Mouse (Mus musculus) intestine, postnatal 0 days (tissue): ENCODE results near the gene Abcf2. TPM values are rescaled to one million over a fixed set of nuclear protein-coding genes. Genes with fewer than 3 reads are reported as not detected.

Source experiments
- ATAC-seq: fragments of 200-750 bp; cut with Nextera tagmentation; 2 replicates; pipeline ENCODE4 v1.8.0; 2017; ENCODE audit warnings: mild to moderate bottlenecking, moderate TSS enrichment, moderate library complexity
- H3K27ac ChIP-seq: fragments of 300-500 bp; sonication (generic); 2 replicates; pipeline ENCODE4 v1.5.1; 2014; ENCODE audit warnings: mild to moderate bottlenecking, low read depth, low read length, moderate library complexity
- H3K27me3 ChIP-seq: fragments of 300-500 bp; sonication (generic); replicated peaks from 2 replicates; pipeline ENCODE4 v1.6.1; 2014; ENCODE audit warnings: low read length, mixed read lengths; ENCODE audit not compliant: control insufficient read depth, insufficient read depth
- H3K36me3 ChIP-seq: fragments of 300-500 bp; sonication (generic); 2 replicates; pipeline ENCODE4 v1.6.1; 2014; ENCODE audit warnings: mild to moderate bottlenecking, moderate library complexity; ENCODE audit not compliant: control insufficient read depth, insufficient read depth
- H3K4me1 ChIP-seq: fragments of 300-500 bp; sonication (generic); replicated peaks from 2 replicates; pipeline ENCODE4 v1.6.1; 2014; ENCODE audit warnings: antibody characterized with exemption, low read length, mixed read lengths; ENCODE audit not compliant: control insufficient read depth, insufficient read depth
- H3K4me2 ChIP-seq: fragments of 300-500 bp; sonication (generic); replicated peaks from 2 replicates; pipeline ENCODE4 v1.6.1; 2014; ENCODE audit warnings: low read depth, mild to moderate bottlenecking, moderate library complexity
- H3K4me3 ChIP-seq: fragments of 300-500 bp; sonication (generic); 2 replicates; pipeline ENCODE4 v1.5.1; 2014; ENCODE audit warnings: low read depth, low read length
- H3K9ac ChIP-seq: fragments of 300-500 bp; sonication (generic); 2 replicates; pipeline ENCODE4 v1.6.1; 2014; ENCODE audit warnings: mild to moderate bottlenecking, low read depth, low read length
- H3K9me3 ChIP-seq: fragments of 300-500 bp; sonication (generic); 2 replicates; pipeline ENCODE4 v1.6.1; 2016; ENCODE audit warnings: mixed run types; ENCODE audit not compliant: control insufficient read depth
- CTCF ChIP-seq: sonication (generic); IDR thresholded peaks from 2 replicates; pipeline ENCODE4 v1.5.1; 2016; ENCODE audit warnings: low read depth, mild to moderate bottlenecking, control low read depth, antibody characterized with exemption, moderate library complexity
- WGBS: fragments of 180-500 bp; shearing (Covaris S2); extraction: QIAGEN DNeasy Blood & Tissue Kit; methylation state at CpG from one replicate; pipeline ENCODE4 v1.1.7; 2014; 5-methylcytosine and 5-hydroxymethylcytosine counted together
- polyA plus RNA-seq: library from polyadenylated mRNA; unstranded; fragments of >200 nt; fragmentation: Nextera tagmentation; extraction: Ambion mirVana; gene quantifications from 2 replicates; pipeline ENCODE4 v1.2.1, GENCODE M21; 2015

Gene Abcf2
- polyA plus RNA-seq, 1 experiment from 2014 or later, result 40.5 TPM

- no peak for ATAC-seq
- H3K4me2 ChIP-seq, result no peak overlapping the region
- WGBS, result 17% methylated on average over 5 of the region's 5 CpGs
Observed at GRCm38 (mm10) chr5:24609388-24609787, 32.1 kb upstream of the Abcf2 start.

DNA sequence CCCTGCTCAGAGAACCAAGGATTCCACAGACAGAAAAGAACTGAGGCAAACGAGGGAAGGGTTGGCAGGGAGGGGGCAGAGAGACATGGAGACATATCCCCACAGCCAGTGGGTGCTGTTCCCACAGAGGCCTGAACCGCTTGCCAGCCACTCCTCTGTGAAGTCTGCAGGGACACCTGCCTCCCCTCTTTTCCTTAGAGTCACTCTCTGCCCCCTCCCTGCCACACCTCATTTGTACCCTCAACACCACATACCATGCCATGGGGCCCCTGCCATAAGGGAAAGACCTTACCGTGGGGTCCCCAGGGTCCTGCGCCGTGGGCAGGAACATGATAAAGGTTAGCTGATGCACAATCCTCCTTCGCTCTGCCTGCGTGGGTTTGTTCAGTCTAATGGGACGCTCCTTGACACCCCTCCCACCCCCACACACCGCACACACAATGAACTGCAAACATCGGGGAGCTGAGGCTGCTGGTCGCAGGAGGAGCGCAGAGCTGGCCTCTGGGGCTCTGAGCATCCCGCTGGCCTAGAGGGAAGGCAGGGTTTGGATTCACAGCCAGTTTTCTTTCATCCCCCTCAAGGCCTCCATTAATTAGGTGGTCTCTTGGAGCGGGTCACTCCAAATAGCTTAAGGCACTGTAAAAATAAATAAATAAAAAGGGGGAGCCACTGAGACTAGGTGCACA, 28.9 kb upstream of the Abcf2 start:
- Histone ChIP-seq H3K9me3 (no peaks in the 10 kb centered on the region), H3K4me3 (no peak overlapping the region), H3K9ac (no peak overlapping the region), H3K4me1 (0 out of 2 replicates have a peak, but pooled peaks cover 3% of the 10 kb centered on the region), H3K4me2 (no peak overlapping the region), H3K36me3 (no peaks in the 10 kb centered on the region), H3K27me3 (peaks cover 4% of the 10 kb centered on the region), H3K27ac (no peak overlapping the region)
- ATAC-seq, result no peak
- peak; percentile 15; the same call in 1 of the 2 replicates for TF ChIP-seq CTCF
- 48% methylated on average over 14 of the region's 14 CpGs for WGBS

More at GRCm38 (mm10) chr5:24609388-24609787, 32.1 kb upstream of the Abcf2 start:
- Histone ChIP-seq H3K4me3 (no peak overlapping the region), H3K27me3 (no peaks in the 10 kb centered on the region), H3K27ac (no peak overlapping the region), H3K36me3 (no peaks in the 10 kb centered on the region), H3K9ac (no peak overlapping the region), H3K4me1 (no peaks in the 10 kb centered on the region), H3K9me3 (no peaks in the 10 kb centered on the region)
- TF ChIP-seq CTCF, result no peak

DNA sequence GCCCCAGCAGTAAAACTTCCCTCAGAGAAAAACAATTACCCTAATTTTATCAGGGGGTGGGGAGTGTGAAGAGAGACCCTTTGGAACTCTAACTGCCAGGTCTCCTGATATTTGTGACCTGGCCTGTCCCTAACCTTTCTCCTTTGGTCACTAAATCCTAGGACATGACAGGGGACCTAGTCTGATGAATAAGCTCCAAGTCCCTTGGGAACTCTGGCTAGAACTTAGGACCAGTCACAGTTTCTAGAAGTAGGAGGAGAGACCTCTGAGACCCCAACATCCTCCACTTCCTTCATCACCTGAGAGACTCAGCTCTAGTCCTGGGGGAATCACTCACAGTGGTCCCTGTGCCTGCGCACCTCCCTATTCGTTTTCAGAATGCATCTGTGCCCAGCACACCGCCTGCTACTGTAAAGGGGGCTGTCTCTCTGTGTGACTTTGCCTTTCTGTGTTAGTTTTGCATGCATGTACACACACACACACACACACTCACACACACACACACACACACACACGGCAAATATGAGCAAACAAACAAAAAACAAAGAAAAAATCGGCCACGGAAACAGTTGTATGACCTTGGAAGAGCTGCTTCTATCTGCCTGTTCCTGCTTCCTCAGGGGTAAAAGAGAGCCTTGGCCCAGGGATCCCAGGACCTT, 28.2 kb upstream of the Abcf2 start:
- Histone ChIP-seq H3K9ac (peak overlapping the region; percentile 52; the same call in 1 of the 2 replicates), H3K4me1 (0 out of 2 replicates have a peak, but pooled peaks cover 3% of the 10 kb centered on the region), H3K4me2 (peak overlapping the region; percentile 80), H3K27ac (peak overlapping the region; percentile 31; the same call in 1 of the 2 replicates), H3K36me3 (no peaks in the 10 kb centered on the region), H3K9me3 (no peaks in the 10 kb centered on the region), H3K4me3 (peak overlapping the region; percentile 58), H3K27me3 (peaks cover 11% of the 10 kb centered on the region)
- WGBS, result 30% methylated on average over 6 of the region's 6 CpGs
- no peak for TF ChIP-seq CTCF
- ATAC-seq, result no peak

DNA sequence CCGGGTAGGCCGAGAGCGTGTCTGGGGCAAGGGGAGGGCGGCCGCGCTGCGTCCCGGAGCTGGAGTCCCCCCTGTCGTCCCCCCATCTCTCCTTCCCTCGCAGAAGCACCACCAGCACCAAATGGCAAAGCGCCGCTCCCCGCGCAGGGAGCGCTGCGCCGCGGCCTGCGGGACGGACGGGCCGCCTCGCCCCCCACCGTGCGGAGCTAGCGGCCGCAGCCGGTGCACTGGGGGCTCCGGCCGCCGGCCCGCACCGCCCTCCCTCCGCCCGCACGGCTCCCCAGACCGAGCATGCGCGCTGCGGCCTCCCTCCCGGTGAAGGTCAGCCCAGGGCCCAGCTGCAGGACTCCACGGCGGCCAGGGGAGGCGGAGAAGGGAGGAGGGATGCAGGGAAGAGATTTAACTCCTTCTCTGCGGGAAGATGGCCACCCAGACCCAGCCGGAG, 27.4 kb upstream of the Abcf2 start:
- Histone ChIP-seq H3K27me3 (peaks cover 12% of the 10 kb centered on the region), H3K4me3 (peak overlapping the region; percentile 58), H3K4me1 (0 out of 2 replicates have a peak, but pooled peaks cover 3% of the 10 kb centered on the region), H3K9me3 (no peaks in the 10 kb centered on the region), H3K36me3 (no peaks in the 10 kb centered on the region), H3K27ac (peak overlapping the region; percentile 31), H3K4me2 (peak overlapping the region; percentile 80), H3K9ac (peak overlapping the region; percentile 52)
- under 1% methylated on average over 46 of the region's 46 CpGs for WGBS
- TF ChIP-seq CTCF, result peak; percentile 57
- ATAC-seq, result peak; percentile 58

- 0 out of 2 replicates have a peak, but pooled peaks cover 3% of the 10 kb centered on the region for H3K4me1 ChIP-seq
Observed at GRCm38 (mm10) chr5:24604080-24604655, 26.9 kb upstream of the Abcf2 start.

DNA sequence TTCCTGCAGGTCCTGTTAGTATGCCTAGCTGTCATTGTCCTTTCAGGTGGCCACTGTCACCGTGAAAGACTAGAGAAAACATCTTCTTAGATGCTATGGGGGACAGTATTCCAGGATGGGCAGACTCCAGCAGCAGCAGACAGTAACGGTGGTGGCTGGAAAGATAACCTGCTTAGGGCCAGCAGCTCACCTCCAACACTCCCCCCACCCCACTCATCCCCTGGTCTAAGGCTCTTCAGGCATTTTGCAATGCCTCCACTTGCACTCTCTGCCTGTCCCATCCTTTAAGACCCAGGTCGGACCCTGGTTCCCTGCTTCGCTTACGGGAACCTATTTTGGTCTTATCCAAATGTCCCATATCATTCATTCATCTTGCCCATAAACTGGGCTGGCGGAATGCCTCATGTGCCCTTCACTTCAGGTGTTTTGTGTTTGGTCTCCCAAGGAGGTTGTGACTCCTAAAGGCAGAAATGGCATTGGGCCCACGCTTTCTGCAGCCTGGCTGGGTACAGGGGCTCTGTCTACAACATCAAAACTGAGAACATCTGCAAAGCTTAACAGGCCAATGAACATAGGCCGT, 26.3 kb upstream of the Abcf2 start:
- Histone ChIP-seq H3K4me3 (peak overlapping the region; percentile 62; the same call in 1 of the 2 replicates), H3K9ac (no peak overlapping the region)

More at GRCm38 (mm10) chr5:24604080-24604655, 26.9 kb upstream of the Abcf2 start:
- Histone ChIP-seq H3K9ac (no peak overlapping the region; the same call in 1 of the 2 replicates), H3K27ac (no peak overlapping the region), H3K4me3 (peak overlapping the region; percentile 58), H3K27me3 (peaks cover 17% of the 10 kb centered on the region), H3K9me3 (no peaks in the 10 kb centered on the region), H3K4me2 (peak overlapping the region; percentile 80), H3K36me3 (no peaks in the 10 kb centered on the region)
- TF ChIP-seq CTCF, result no peak
- no peak for ATAC-seq
- WGBS, result 33% methylated on average over 12 of the region's 12 CpGs

More for the DNA sequence above, 26.3 kb upstream of the Abcf2 start:
- H3K4me1 ChIP-seq, result 0 out of 2 replicates have a peak, but pooled peaks cover 3% of the 10 kb centered on the region
- H3K4me2 ChIP-seq, result peak overlapping the region; percentile 96
- no peak for TF ChIP-seq CTCF
- 65% methylated on average over 8 of the region's 8 CpGs for WGBS
- peak overlapping the region; percentile 35; the same call in 1 of the 2 replicates for H3K27ac ChIP-seq
- H3K27me3 ChIP-seq, result peaks cover 24% of the 10 kb centered on the region
- no peaks in the 10 kb centered on the region for H3K36me3 ChIP-seq
- H3K9me3 ChIP-seq, result no peaks in the 10 kb centered on the region
- no peak for ATAC-seq
